Mouse (Mus musculus) heart, postnatal 0 days (tissue): ENCODE data around the gene Stx8.

ENCODE experiments used
- CTCF ChIP-seq: IDR thresholded peaks from 2 replicates; pipeline ENCODE4 v1.5.1; 2016; ENCODE audit warnings: antibody characterized with exemption, control low read depth, low read depth
- EP300 ChIP-seq: IDR thresholded peaks from 2 replicates; pipeline ENCODE4 v1.6.1; 2016; ENCODE audit warnings: antibody characterized with exemption, low read depth

- TF ChIP-seq CTCF (no peak), EP300 (no peak)
Observed at GRCm38 (mm10) chr11:68190849-68191248, 224.9 kb downstream of the Stx8 start.
